Mouse (Mus musculus): ENCODE results near the gene Shroom1. TPM values are rescaled to one million over a fixed set of nuclear protein-coding genes. Genes with fewer than 3 reads are reported as not detected.

Shroom1 gene
- polyA plus RNA-seq, 1 experiment: 0.35 TPM

DNA sequence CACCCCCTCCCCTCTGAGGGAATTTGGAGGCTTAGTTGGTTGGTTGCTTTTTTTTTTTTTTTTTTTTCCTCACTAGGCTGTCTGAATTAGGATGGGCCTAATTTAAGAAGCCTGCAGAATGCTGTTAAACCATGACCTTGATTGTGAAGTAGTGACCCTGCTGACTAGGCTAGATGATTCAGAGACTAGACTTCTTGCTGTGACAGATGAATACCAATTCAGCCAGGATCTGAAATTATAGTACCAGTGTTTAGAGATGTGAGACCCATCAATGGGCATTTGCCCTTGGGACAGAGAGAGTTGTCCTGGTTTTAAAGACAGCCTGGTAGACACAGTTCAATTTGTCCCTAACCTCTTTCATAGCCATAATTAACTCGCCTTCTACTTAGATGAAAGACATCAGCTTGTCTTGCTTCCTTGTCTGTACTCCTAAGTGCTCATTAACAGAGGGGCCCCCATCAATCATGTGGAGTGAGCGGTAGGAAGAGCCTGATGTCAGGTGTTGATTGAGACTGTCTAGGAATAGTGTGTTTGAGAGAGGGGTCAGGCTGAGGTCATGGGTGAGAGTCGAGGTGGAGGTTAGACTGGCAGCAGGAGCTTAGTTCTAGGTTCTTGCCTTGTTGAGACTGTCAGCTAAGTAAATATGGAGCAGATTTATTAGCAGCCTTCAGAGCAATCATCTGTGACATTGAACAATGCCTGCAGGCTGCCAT, 36.4 kb downstream of the Shroom1 start:
- WGBS: 79% methylated on average over 3 of the region's 3 CpGs
- DNase-seq (ENCODE audit: low read depth in 1 of 2, low spot score in 2 of 2): no peak
- H3K36me3 ChIP-seq (ENCODE audit: control insufficient read depth, insufficient read depth, low read length): no peaks in the 10 kb centered on the region
- H3K4me1 ChIP-seq (ENCODE audit: control insufficient read depth, insufficient read depth, insufficient read length): no peaks in the 10 kb centered on the region
- H3K4me3 ChIP-seq (ENCODE audit: extremely low read depth, insufficient read depth, insufficient read length): no peak overlapping the region
- H3K27ac ChIP-seq (ENCODE audit: insufficient read depth, low read length): no peak overlapping the region
- TF ChIP-seq CTCF (IDR thresholded peaks at IDR 0.05; ENCODE audit: extremely low read depth, insufficient read depth, insufficient read length, insufficient replicate concordance): no peak
- no peak for TF ChIP-seq POLR2A (IDR thresholded peaks at IDR 0.05; ENCODE audit: low read depth, low read length)
- H3K27me3 ChIP-seq (ENCODE audit: control insufficient read depth, insufficient read depth, low read length): no peaks in the 10 kb centered on the region

DNA sequence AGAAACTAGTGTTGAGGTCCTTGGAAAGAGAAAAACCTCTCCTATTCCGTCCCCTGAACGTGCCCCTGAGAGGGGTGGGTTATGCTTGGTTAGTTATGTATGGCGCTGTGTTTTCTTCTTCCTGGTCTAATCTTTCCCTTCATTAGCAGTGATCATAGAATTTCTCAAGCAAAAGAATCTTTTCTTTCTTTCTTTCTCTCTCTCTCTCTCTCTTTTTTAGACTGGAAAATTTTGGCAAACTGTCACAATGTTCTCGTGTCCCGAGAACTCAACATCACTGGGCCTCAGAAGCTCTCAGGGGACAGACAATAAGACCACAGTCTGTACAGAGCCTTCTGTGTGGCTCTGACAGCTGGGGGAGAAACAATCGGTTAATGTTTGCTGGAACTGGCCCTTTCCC, 38.4 kb downstream of the Shroom1 start:
- TF ChIP-seq CTCF (IDR thresholded peaks at IDR 0.05; ENCODE audit: extremely low read depth, insufficient read depth, insufficient read length, insufficient replicate concordance): no peak
- TF ChIP-seq POLR2A (IDR thresholded peaks at IDR 0.05; ENCODE audit: low read depth, low read length): no peak
- 50% methylated on average over 6 of the region's 6 CpGs for WGBS
- Histone ChIP-seq H3K36me3 (ENCODE audit: control insufficient read depth, insufficient read depth, low read length) (no peaks in the 10 kb centered on the region), H3K4me3 (ENCODE audit: extremely low read depth, insufficient read depth, insufficient read length) (no peak overlapping the region), H3K27ac (ENCODE audit: insufficient read depth, low read length) (no peak overlapping the region), H3K4me1 (ENCODE audit: control insufficient read depth, insufficient read depth, insufficient read length) (no peaks in the 10 kb centered on the region), H3K27me3 (ENCODE audit: control insufficient read depth, insufficient read depth, low read length) (no peaks in the 10 kb centered on the region; the same call in 1 of the 2 replicates)
- DNase-seq (ENCODE audit: low read depth in 1 of 2, low spot score in 2 of 2): no peak

DNA sequence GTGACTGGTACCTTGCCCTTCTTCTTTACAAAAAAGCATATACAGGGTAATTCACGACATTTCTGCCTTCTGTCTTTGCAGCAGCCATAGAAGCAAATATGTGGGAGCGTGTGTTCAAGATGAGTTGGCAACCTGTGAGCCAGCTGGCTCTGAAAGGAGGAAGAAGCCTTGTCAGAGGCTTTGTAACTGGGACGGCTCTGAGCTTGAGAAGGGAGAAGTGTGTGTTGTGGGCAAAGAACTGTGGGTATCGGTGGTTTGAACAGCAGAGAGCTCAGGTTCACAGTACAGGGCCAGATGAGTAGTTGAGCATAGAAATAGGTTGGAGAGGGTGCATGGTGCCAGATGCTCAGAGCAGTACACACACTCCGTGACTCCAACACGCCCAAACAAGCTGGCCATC, 39.9 kb downstream of the Shroom1 start:
- Histone ChIP-seq H3K27ac (ENCODE audit: insufficient read depth, low read length) (no peak overlapping the region), H3K4me1 (ENCODE audit: control insufficient read depth, insufficient read depth, insufficient read length) (no peaks in the 10 kb centered on the region), H3K4me3 (ENCODE audit: extremely low read depth, insufficient read depth, insufficient read length) (no peak overlapping the region), H3K36me3 (ENCODE audit: control insufficient read depth, insufficient read depth, low read length) (no peaks in the 10 kb centered on the region), H3K27me3 (ENCODE audit: control insufficient read depth, insufficient read depth, low read length) (no peaks in the 10 kb centered on the region; the same call in 1 of the 2 replicates)
- TF ChIP-seq POLR2A (IDR thresholded peaks at IDR 0.05; ENCODE audit: low read depth, low read length) (no peak), CTCF (IDR thresholded peaks at IDR 0.05; ENCODE audit: extremely low read depth, insufficient read depth, insufficient read length, insufficient replicate concordance) (no peak)
- 19% methylated on average over 6 of the region's 6 CpGs for WGBS
- no peak for DNase-seq (ENCODE audit: low read depth in 1 of 2, low spot score in 2 of 2)

DNA sequence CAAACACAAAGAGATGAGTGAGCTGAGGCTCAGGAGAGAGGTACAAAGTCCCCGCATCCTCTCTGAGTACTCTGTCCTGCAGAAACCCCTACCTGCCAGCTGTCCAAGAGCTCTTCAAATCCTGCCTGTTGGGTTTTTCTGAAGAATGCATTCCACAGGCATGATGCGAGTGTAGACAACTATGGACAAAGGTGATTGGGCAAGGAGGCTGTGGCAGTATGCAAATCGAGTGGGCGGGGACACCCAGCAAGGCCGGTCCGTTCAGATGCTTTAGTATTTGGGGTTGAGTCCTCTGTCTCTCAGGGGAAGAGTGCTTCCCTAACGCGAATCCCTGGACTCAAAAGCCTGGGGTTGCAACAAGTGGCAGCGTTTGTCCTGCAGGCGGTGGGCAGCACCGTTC, 43.6 kb downstream of the Shroom1 start:
- WGBS: 40% methylated on average over 11 of the region's 11 CpGs
- no peaks in the 10 kb centered on the region; the same call in 1 of the 2 replicates for H3K27me3 ChIP-seq (ENCODE audit: control insufficient read depth, insufficient read depth, low read length)
- no peak overlapping the region for H3K4me3 ChIP-seq (ENCODE audit: extremely low read depth, insufficient read depth, insufficient read length)
- H3K27ac ChIP-seq (ENCODE audit: insufficient read depth, low read length): no peak overlapping the region
- DNase-seq (ENCODE audit: low read depth in 1 of 2, low spot score in 2 of 2): no peak
- H3K4me1 ChIP-seq (ENCODE audit: control insufficient read depth, insufficient read depth, insufficient read length): no peaks in the 10 kb centered on the region
- no peaks in the 10 kb centered on the region for H3K36me3 ChIP-seq (ENCODE audit: control insufficient read depth, insufficient read depth, low read length)
- TF ChIP-seq CTCF (IDR thresholded peaks at IDR 0.05; ENCODE audit: extremely low read depth, insufficient read depth, insufficient read length, insufficient replicate concordance): no peak
- no peak for TF ChIP-seq POLR2A (IDR thresholded peaks at IDR 0.05; ENCODE audit: low read depth, low read length)

DNA sequence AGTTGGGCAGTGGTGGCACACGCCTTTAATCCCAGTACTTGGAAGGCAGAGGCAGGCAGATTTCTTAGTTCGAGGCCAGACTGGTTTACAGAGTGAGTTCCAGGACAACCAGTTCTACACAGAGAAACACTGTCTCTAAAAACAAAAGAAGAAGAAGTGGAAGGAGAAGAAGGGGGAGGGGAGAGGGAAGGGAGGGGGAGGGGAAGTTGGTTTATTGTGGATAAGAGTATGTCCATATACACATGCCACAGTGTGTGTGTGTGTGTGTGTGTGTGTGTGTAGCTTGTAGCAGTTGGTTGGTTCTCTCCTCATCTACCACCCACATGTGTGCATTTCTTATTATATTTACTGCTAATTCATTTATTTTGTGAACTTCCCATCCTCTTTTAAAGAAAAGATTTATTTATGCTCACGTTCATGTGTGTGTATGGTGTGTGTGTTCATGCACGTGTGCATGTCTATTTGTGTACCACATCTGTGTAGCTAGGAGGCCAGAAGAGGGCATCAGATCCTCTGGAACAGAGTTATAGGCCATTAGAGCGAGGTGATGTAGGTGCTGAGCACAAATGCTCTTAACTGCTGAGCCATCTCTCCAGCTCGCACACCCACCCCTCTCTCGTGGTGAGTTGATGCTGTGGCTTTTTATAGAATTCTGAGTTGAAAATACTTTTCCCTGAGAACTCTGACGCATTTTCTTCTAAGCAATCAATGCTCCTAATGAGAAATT, 45.2 kb downstream of the Shroom1 start:
- no peak overlapping the region for H3K4me3 ChIP-seq (ENCODE audit: extremely low read depth, insufficient read depth, insufficient read length)
- H3K27ac ChIP-seq (ENCODE audit: insufficient read depth, low read length): no peak overlapping the region
- DNase-seq (ENCODE audit: low read depth in 1 of 2, low spot score in 2 of 2): no peak
- no peaks in the 10 kb centered on the region for H3K4me1 ChIP-seq (ENCODE audit: control insufficient read depth, insufficient read depth, insufficient read length)
- no peaks in the 10 kb centered on the region; the same call in 1 of the 2 replicates for H3K27me3 ChIP-seq (ENCODE audit: control insufficient read depth, insufficient read depth, low read length)
- H3K36me3 ChIP-seq (ENCODE audit: control insufficient read depth, insufficient read depth, low read length): no peaks in the 10 kb centered on the region
- no peak for TF ChIP-seq CTCF (IDR thresholded peaks at IDR 0.05; ENCODE audit: extremely low read depth, insufficient read depth, insufficient read length, insufficient replicate concordance)
- no peak for TF ChIP-seq POLR2A (IDR thresholded peaks at IDR 0.05; ENCODE audit: low read depth, low read length)
- WGBS: 63% methylated on average over 8 of the region's 8 CpGs

DNA sequence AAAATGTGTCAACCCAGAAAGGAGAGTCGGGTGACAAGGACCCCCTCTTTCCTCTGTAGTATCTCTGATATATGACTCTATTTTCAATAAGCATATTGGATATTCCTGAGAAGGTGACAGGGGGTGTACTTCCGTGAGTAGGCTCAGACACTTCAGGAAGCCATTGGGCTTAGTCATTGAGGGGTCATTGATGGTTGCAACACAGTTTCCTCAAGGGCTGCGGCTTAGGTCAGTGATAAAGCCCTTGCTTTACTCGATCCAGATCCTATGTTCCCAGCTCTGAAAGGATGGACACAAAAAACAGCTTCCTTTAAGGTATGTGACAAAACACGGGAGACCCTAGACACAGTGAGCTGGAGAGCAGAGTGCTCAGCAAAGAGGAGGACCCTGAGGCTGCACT, 46.7 kb downstream of the Shroom1 start:
- TF ChIP-seq CTCF (IDR thresholded peaks at IDR 0.05; ENCODE audit: extremely low read depth, insufficient read depth, insufficient read length, insufficient replicate concordance): no peak
- no peak for TF ChIP-seq POLR2A (IDR thresholded peaks at IDR 0.05; ENCODE audit: low read depth, low read length)
- no peak for DNase-seq (ENCODE audit: low read depth in 1 of 2, low spot score in 2 of 2)
- no peak overlapping the region for H3K27ac ChIP-seq (ENCODE audit: insufficient read depth, low read length)
- no peaks in the 10 kb centered on the region; the same call in 1 of the 2 replicates for H3K27me3 ChIP-seq (ENCODE audit: control insufficient read depth, insufficient read depth, low read length)
- no peak overlapping the region for H3K4me3 ChIP-seq (ENCODE audit: extremely low read depth, insufficient read depth, insufficient read length)
- no peaks in the 10 kb centered on the region for H3K4me1 ChIP-seq (ENCODE audit: control insufficient read depth, insufficient read depth, insufficient read length)
- 76% methylated on average over 5 of the region's 5 CpGs for WGBS
- H3K36me3 ChIP-seq (ENCODE audit: control insufficient read depth, insufficient read depth, low read length): no peaks in the 10 kb centered on the region

DNA sequence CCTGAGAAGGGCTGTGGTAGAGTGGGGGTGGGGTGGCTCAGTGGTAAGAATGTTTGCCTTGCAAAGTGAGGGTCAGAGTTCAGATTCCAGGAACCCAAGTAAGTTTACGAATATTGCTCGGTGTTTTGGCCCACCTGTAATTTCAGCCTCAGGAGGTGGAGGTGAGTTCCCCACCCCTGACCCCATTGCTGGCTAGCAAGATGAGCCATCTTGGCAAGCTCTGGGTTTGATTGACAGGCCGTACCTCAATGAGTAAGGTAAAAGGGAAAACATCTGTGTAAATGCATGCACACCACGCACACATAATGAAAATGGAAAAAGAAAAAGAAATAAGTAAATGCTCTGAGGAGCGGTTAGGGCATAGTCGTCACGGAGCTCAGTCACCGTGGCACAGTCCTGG, 47.4 kb downstream of the Shroom1 start:
- no peak overlapping the region for H3K4me3 ChIP-seq (ENCODE audit: extremely low read depth, insufficient read depth, insufficient read length)
- H3K36me3 ChIP-seq (ENCODE audit: control insufficient read depth, insufficient read depth, low read length): no peaks in the 10 kb centered on the region
- no peak overlapping the region for H3K27ac ChIP-seq (ENCODE audit: insufficient read depth, low read length)
- no peaks in the 10 kb centered on the region; the same call in 1 of the 2 replicates for H3K27me3 ChIP-seq (ENCODE audit: control insufficient read depth, insufficient read depth, low read length)
- WGBS: 96% methylated on average over 8 of the region's 8 CpGs
- no peaks in the 10 kb centered on the region for H3K4me1 ChIP-seq (ENCODE audit: control insufficient read depth, insufficient read depth, insufficient read length)
- DNase-seq (ENCODE audit: low read depth in 1 of 2, low spot score in 2 of 2): no peak
- no peak for TF ChIP-seq POLR2A (IDR thresholded peaks at IDR 0.05; ENCODE audit: low read depth, low read length)
- TF ChIP-seq CTCF (IDR thresholded peaks at IDR 0.05; ENCODE audit: extremely low read depth, insufficient read depth, insufficient read length, insufficient replicate concordance): no peak

Measured in spleen, adult 2 months (tissue).